Mouse (Mus musculus) brain, embryonic 14.5 days (tissue): Measurements from ENCODE around the gene Atp9a.
A peak's percentile ranks its signal among the peaks of the same experiment; 100 is the strongest.

ENCODE experiments used
- CTCF ChIP-seq: fragments of 200-500 bp; IDR thresholded peaks from 2 replicates; pipeline ENCODE4 v1.5.1; 2012; ENCODE audit warnings: inconsistent platforms, mild to moderate bottlenecking, moderate library complexity, borderline replicate concordance; ENCODE audit not compliant: insufficient read depth, insufficient read length; ENCODE audit errors: extremely low read depth
- POLR2A ChIP-seq: fragments of 200-500 bp; IDR thresholded peaks from 2 replicates; pipeline ENCODE4 v1.6.1; 2012; ENCODE audit warnings: mild to moderate bottlenecking, inconsistent platforms, borderline replicate concordance; ENCODE audit not compliant: poor library complexity, insufficient read depth, insufficient read length, severe bottlenecking; ENCODE audit errors: extremely low read depth

- TF ChIP-seq CTCF (peak; percentile 26; the same call in 1 of the 2 replicates), POLR2A (no peak)
Measured at GRCm38 (mm10) chr2:168738854-168739253, 3.4 kb downstream of the Atp9a start.
